Mouse (Mus musculus): ENCODE measurements around the gene Ago1.

Ago1 gene

DNA sequence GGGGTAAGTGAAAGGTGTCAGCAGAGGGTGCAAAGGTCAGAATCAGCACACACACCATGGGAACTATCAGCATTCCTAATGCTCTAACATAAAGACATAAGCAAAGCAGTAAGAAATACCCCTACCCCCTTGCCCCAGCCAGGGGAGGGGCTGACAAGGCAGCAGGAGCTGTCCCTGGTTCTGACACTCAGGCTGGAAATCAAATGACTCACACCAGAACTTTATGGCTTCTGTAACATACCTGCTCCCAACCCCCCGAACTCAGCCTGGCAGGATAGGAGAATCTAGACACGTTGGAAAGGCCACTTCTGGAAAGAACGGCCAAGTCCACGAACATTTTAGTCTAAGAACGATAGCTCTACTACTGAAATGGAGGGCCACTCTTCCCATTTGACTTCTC is 4.6 kb upstream of the Ago1 start:
- DNase-seq (ENCODE audit: low read depth, low spot score): no peak

DNA sequence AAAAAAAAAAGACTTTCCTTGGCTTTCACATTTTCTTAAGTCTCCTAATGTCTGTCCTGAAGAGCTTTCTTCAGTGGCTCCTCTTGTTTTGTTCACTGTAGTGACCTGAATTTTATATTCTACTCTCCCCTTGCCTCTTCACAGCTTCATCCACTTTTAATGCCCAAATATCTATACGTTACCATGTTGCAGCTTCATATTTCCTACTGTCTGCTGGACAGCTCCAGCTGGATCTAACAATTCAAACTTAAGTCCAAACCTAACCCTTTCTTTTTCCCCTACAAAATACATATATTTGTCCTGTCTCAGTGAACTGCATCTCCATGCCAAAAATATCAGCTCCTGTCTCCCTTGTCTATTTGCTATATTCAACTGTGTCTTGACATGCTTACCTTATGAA is 951 bp upstream of the Ago1 start:
- DNase-seq (ENCODE audit: low read depth, low spot score): no peak

DNA sequence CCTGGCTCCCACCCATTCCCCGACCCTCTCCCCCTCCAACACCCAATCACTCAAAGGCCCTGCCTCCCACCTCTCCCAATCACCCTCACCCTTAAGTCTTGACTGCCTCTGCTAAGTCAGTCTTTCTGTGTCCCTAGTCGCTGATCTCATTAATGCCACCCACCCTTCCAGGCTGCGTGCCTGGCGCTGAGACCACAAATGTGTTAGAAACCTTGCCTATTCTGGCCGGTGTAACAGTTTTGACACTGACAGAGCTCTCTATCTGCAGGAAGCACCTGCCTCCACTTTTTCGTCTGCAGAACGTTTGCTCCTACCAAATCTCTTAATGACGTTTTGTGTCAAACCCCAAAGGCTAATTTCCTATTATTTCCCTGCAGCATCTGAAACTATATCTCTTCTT is 542 bp upstream of the Ago1 start:
- no peak for DNase-seq (ENCODE audit: low read depth, low spot score)

DNA sequence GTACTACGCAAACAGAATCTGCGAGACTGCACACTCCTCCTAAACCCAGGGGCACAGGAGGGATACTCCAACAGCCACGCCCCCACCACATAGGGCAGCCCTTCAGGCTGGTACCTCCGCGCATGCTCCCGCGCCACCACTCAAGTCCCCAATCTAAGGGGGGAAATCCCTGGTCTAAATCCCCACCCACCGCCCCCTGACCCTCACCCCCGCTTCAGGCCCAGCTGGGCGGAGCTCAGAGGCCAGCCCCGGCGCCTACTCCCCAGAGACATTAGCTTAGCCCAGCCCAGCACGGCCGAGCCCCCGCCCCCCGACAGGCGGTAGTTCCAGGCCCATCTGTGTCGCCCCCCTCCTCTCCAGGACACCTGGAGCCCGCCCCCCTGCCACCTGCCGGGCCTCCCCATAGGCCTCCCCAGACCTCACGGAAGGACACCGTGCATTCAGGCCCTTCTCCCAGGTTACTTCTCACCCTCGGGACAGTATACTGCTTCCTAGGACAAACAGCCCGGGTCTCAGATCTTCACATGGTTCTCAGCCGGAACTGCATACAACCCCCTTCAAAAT is 580 bp downstream of the Ago1 start:
- DNase-seq (ENCODE audit: low read depth, low spot score): peak; percentile 93

DNA sequence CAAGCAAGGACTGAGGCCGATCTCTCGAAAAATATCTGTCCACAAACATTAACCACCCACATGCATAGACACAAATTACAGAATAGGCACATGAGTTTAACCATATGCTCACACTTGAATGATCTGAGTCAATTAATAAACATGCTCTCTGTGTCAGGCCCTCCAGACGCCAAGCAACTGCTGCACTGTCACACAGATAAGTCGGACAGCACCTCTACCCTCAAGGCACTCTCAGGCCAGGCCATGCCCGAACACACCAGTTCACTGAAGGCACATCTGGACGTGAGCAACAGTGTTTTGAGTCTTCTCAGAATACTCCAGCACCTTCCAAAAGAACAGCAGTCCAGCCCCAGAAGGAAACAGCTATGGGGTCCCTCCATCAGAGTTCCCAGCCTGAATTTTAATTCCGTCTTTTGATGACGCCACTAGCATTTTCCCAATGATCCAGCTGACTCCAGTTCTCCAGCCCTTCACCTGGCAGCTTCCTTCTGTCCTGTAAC is 2.1 kb downstream of the Ago1 start:
- DNase-seq (ENCODE audit: low read depth, low spot score): no peak

DNA sequence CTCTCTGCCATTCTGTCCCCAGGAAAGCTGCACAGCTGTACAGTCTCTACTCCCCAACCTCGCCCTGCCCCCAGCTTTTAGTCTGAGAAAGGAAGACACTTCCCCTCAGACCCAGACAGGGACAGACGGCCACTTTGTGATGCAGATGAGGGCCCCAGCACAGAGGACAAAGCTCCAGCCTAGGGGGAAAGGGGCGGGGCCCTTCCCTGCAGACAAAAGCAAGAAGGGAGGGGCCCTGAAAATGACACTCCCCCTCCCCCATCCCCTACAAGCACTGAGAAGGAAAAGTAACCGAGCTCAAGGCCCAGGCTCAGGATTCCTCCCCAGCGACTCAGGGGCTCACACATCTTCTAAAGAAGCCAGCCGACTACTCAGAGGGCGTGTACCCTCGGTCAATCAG is 2.5 kb downstream of the Ago1 start:
- peak; percentile 72 for DNase-seq (ENCODE audit: low read depth, low spot score)

DNA sequence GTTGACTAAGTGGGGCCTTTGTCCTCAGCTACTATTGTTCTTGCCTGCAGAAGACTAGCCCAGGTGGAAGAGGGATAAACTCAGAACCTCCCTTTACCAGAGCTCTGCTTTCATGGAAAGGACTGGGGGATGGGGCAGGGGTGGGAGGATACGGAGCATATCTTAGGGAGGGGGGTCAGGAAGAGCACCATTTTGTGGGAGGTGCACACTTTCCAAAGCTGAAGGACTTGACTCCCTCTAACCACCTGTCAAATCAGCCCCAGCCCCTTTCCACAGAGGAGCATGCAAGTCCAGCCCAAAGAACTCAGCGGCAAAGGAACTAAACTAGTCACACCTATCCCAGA is 3.5 kb downstream of the Ago1 start:
- no peak for DNase-seq (ENCODE audit: low read depth, low spot score)

DNA sequence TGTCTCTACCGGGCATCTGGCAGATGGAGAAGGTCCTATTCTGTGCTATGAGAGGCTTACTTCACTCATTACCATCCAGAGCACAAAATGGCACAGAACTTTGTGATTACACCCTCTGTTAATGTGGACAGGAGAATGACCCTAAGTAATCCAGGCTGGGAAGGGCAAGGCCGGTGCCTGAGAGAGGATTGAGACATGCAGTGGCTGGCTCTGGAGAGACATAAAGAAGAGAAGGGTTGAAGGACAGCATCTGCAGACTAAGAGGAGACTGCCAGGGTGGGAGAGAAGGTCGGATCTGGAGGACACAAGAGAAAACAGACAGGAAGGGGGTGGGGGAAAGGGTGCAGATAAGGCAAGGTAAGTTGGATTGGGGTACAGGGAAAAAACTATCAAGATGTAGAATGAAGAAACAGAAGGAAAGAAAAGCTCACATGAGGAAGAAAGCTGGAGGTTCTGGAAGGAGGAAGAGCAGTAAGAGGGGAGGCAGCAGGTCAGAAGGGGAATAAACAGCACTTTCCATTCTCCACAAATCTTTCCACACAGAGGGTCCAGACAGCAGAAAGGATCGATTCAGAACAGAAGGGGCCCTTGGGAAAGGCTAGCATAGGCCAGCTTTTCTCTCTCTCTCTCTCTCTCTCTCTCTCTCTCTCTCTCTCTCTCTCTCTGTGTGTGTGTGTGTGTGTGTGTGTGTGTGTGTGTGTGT is 4.0 kb downstream of the Ago1 start:
- DNase-seq (ENCODE audit: low read depth, low spot score): no peak

DNA sequence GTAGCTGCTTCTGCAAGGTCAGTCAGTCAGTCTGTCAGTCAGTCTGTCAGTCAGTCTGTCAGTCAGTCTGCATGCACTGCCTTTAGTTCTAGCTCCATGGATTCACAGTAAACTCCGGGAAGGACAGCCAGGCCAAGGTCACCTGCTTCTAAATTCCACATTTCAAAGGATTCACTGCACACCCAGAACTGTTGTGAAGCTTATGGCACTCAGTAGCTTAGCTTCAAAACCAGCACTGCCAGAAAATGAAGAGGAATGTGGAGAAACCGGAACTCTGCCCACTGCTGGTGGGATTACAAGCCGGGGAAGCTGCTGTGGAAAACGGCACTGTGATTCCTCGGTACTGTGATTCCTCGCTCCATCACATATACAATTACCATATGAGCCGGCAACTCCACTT is 12.9 kb downstream of the Ago1 start:
- no peak for DNase-seq (ENCODE audit: low read depth, low spot score)

DNA sequence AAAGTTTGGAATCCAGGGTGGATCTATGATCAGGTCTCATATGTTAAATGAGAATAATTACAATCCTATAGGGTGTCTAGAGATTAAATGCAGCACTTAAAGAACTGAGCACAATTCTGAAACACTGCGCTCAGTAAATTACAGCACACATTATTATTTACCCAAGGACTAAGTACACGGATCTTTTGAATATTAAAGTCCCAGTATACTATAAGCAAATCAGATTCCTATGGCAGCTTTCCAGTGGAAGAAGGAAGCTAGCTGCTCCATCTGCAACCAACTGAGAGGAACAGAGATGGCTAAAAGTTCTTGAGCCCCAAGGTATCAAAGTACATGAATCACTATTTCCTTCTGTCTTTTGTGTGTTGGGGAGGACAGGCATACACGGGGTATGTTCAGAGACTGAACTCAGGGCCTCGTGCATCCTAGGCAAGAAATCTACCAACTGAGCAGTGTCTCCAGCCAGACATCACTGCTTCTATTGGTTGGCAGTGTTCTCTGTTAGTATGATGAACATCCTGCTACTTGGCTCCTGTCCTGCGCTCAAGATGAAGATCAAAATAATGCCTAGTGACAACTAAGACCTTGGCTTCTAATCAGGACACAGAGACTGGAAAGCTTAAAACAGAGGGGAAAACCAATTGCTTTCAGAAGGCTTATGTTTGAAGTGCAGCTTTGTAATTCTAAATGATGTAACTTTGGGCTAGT is 13.7 kb downstream of the Ago1 start:
- DNase-seq (ENCODE audit: low read depth, low spot score): no peak

DNA sequence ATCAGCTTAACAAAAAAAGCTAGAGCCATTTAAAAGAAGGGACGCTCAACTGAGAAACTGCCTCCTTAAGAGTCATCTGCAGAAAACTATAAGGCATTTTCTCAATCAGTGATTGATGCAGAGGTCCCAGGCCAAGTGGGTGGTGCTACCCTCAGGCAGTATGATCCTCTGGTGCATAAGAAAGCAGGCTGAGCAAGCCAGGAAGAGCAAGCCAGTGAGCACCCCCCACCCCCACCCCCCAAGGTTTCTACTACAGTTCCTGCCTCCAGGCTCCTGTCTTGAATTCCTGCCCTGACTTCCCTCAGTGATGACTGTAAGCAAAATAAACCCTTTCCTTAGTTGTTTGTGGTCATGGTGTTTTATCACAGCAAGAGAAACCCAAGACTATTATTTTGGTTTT is 18.1 kb downstream of the Ago1 start:
- no peak for DNase-seq (ENCODE audit: low read depth, low spot score)

DNA sequence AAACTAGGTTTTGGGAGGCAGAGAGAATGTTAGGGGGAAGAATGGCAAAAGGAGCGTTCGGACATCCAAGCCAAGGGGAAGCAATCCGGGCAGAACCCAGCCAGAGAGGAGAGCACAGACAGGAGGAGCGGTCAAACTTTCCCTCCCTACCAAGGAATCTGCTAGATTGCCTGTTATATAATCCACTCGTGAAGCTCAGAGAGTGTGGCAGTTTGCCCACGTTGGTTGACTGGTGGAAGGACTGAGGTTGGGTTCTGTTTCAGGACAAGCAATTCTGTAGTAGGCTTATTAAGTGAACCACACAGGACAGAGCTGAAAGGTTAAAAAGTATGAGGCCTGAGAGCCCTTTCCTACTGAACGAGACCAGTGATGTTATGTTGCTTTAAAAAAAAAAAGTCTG is 21.3 kb downstream of the Ago1 start:
- DNase-seq (ENCODE audit: low read depth, low spot score): no peak

DNA sequence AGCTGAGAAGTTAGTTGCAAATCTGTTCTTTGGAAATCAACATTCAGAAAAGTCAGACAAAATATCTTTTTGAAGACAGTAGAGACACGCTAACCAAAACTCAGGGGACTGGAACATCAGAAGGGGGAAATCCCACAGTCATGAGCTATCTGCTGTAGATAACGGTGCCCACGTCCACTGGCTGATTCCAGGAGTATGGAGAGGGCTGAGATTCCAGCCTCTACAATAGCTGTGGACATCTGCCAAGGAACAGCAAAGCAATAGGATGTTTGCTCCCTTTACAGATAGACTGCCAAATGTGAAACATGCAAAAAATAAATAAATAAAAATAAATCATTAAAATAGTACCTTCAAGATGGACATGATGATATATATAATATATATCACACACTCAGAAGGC is 23.9 kb downstream of the Ago1 start:
- DNase-seq (ENCODE audit: low read depth, low spot score): no peak

DNA sequence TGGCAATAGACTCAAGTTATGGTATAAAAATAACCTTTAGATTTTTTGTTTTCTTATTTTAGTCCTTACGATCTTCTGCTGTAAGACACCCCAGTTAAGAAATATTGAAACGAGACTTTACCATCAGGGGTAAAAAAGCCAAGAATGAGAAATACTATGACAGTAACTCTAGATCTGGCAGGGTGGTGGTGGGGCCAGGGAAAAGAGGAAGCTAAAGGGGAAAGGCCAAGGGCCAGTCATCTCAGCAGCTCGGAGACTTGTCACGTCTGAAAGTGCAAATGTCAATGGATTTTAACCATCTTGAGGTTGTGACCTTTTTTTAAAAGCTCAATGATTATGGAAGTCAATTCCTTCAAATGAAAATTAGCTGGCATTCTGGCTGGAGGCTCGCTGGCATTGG is 30.1 kb downstream of the Ago1 start:
- no peak for DNase-seq (ENCODE audit: low read depth, low spot score)

DNA sequence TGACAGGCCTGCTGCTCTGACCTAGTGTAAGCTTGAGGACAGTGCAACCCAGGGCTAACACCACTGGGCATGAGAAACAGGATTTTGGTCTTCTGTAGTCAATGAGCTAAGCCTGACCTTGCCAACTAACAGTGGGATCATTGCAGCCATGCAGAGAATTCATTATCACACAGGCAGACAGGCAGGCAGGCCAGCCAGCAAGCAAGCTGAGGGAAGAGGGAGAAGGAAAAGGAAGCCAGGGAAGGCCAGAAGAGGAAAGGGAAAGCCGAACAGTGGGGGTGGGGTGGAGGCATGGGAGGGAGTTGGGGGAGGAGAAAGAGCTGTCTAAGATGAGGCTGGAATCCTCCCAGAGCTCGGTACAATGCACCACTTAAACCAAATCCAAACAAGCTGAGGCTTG is 32.1 kb downstream of the Ago1 start:
- no peak for DNase-seq (ENCODE audit: low read depth, low spot score)

DNA sequence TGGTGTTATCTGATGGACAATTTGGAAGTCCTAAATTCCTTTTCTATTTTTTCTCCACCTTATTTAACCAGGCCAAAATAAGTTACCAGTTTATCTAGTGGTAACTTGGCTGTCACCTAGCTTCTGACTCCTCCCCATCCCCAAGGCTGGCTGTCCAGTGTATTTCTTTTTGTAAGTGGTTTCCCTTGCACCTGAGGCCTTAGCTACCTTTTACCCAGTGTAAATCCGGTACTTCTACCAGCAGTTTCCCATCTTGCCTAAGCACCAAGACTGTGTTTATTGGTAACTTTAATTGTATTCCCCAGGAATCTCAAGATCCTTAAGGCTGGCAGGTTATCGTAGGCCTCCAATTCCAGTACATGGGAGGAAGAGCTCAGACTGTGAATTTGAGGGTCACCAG is 34.3 kb downstream of the Ago1 start:
- DNase-seq (ENCODE audit: low read depth, low spot score): no peak

DNA sequence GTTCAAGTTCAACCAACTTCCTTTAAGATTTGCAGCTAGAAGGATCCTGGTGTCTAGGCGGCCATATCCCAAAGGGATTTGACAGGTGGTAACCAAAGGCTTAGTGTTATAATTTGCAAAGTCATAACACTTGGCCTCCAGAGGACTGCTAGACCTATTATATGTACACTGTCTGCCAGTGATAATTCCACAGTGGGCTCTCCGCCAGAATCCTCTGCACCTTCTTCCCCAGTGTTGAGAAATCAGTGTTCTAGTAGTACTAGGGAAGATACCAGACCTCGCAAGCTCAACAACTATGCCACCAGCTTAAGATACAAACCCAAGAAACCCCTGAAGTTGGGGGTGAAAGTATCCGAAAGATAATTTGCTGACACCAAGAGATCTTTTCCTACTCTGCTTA is 35.2 kb downstream of the Ago1 start:
- no peak for DNase-seq (ENCODE audit: low read depth, low spot score)

DNA sequence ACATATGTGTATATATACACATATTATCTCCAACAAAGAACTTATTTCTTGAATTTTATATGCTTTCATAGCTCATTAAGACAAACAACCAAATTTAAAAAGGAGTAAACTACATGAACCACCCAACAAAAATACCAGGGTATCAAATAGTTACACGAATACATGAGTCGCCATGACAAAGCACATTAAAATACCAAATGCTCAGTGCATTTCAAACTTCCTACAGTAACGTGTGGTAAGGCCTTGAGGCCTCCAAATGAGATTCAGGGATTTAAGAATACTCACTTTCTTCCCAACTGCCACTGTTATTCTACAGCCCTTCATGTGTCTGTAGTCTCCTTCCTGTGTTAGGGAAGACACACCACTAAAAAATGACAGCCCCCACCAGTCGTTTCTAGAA is 36.6 kb downstream of the Ago1 start:
- DNase-seq (ENCODE audit: low read depth, low spot score): no peak

DNA sequence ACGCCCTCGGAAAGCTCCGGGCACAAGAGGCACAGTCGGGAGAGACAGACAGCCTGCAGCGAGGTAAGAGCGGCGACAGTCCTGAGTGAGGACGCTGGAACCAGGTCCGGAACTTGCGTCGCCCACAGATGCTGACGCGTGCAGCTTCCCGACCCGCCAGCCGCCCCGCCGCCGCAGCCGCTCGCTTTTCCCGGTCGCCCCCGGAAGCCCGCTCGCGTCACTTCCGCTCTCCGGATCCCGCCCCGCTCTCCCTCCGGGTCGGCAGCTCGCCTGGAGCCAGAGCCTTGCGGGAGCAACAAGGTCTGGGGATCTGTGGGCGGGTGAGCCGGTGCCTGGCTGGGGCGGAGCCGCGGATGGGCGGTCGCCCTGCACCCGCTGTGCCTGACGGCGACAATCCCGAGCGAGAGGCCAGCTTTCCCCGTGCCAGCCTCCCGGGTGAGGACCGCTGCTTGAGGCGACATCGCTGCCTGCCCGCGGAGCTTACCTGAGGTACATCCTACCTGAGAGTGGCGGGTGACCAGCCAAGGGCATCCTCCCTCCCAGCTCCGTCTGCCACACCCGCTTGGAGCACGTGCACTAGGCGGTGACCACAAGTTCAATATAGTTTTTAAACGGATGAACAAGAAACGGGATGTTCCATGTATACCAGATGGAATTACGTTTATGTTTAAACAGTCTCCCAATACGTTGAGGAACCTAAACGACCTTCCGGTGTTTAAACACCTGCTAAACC is 38.9 kb downstream of the Ago1 start, which contains the start of gene Ago3:
Ago3 (minus strand) TSS at position 210 of the 733 bp plus-strand sequence.
- DNase-seq (ENCODE audit: low read depth, low spot score): peak; percentile 93

DNA sequence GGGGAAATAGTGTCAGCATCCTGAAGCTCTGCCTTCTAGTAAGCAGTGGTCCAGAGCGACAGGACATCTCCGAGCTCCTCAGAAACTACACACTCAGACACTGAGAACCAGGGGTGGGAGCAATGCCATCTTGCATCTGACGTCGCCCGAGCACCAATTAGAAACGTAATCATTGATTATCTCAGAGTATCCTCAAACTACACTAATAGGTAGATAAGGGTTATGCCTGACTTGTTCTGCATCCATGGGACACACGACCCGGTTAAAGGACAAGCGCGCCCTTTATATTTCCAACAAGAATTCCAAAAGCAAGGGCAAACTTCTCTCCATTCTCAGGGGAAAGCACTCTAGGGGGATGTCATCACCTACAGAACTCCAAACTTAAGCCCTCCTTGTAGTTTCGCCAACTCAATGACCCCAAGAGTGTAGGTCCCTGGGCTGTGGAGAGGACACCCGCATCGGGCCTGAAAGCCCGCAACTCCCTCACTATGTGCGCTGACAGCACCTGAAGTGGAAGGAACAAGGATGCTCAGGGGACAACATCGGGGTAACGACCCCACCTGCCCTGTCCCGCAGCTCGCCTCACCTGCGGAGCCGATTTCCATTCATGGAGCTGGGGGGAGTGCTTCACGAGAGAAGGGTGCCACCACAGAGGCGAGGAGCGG is 39.6 kb downstream of the Ago1 start:
- DNase-seq (ENCODE audit: low read depth, low spot score): no peak

DNA sequence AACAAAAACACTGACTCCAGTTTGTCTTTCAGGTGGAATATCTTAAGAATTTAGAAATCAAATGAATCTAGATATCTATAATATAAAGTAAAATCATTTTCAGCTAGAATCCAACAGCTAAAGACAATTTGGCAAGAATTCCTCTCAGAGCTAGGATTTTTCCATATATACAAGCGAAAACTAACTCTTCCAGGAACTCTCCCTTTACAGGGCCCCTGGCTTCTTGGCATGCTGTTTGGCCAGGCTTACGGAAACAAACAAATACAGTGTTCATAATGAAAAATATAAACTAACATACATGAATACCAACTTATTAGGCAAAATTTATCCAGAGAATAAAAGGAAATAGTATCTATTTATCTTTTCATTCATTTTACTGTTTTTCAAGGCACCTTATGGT is 44.5 kb downstream of the Ago1 start:
- no peak for DNase-seq (ENCODE audit: low read depth, low spot score)

DNA sequence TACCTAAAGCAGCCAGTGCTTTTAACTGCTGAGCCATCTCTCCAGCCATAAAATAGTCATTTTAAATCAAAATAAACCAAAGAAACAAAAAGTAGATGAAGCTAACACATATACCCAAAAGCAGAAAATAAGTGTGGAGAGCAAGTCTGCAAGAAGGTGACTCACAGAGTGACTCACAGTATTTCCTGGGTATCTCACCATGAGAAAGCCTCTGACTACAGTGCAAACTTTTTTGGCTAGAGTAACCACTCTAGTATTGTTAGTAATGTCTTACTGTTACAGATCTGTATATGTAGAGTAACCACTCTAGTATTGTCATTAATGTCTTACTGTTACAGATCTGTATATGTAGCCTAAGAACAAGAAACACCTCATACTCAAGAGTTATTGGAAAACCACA is 52.7 kb downstream of the Ago1 start:
- DNase-seq (ENCODE audit: low read depth, low spot score): no peak

Measured in A20 (cell line).